Mouse (Mus musculus) skeletal muscle tissue, postnatal 0 days (tissue): Measurements from ENCODE around the gene Surf2. TPM values are rescaled to one million over a fixed set of nuclear protein-coding genes. Genes with fewer than 3 reads are reported as not detected.

Source experiments
- polyA plus RNA-seq: library from polyadenylated mRNA; unstranded; fragments of >200 nt; fragmentation: Nextera tagmentation; extraction: Ambion mirVana; gene quantifications from 2 replicates; pipeline ENCODE4 v1.2.1, GENCODE M21; 2015

Gene Surf2
- polyA plus RNA-seq, result 22.1 and 24.5 TPM in 2 replicates

GRCm38 (mm10) chr2:26915927-26916728 is at the start of gene Surf2, which contains the start of gene Surf1:
TSS of gene Surf2 (plus strand) at chr2:26916367.
TSS of gene Surf1 (minus strand) at chr2:26916530.

GRCm38 (mm10) chr2:26902467-26903220 is 13.5 kb upstream of the Surf2 start, which contains the start of gene Surf6:
TSS of gene Surf6 (minus strand) at chr2:26902879.

GRCm38 (mm10) chr2:26910124-26910993 is 5.8 kb upstream of the Surf2 start, which contains the start of the genes Med22 and Rpl7a:
TSS of gene Med22 (minus strand) at chr2:26910677.
TSS of gene Rpl7a (plus strand) at chr2:26910764.

GRCm38 (mm10) chr2:26933304-26934055 is 17.3 kb downstream of the Surf2 start, which contains the start of the genes Surf4 and Stkld1:
TSS of gene Surf4 (minus strand) at chr2:26933928.
TSS of gene Stkld1 (plus strand) at chr2:26934047.

GRCm38 (mm10) chr2:26963923-26964723 is 48.0 kb downstream of the Surf2 start, which contains the start of gene Rexo4:
TSS of gene Rexo4 (minus strand) at chr2:26964386.

Other genes starting within 250 kb of the Surf2 start
- gene Lcn4, start 245.1 kb upstream of the Surf2 start, polyA plus RNA-seq, result not detected in 2 replicates
- gene Abo, start 51.4 kb upstream of the Surf2 start, polyA plus RNA-seq, result not detected in 2 replicates
- gene Surf6, start 13.5 kb upstream of the Surf2 start, polyA plus RNA-seq, result 8.4 and 8.8 TPM in 2 replicates
- 27.8 and 30.7 TPM in 2 replicates for gene Med22, start 5.7 kb upstream of the Surf2 start, polyA plus RNA-seq
- 346 and 348 TPM in 2 replicates for gene Rpl7a, start 5.6 kb upstream of the Surf2 start, polyA plus RNA-seq
- 39.8 and 44.5 TPM in 2 replicates for gene Surf1, start 163 bp downstream of the Surf2 start, polyA plus RNA-seq
- gene Surf4, start 17.6 kb downstream of the Surf2 start, polyA plus RNA-seq, result 113 and 137 TPM in 2 replicates
- gene Stkld1, start 17.7 kb downstream of the Surf2 start, polyA plus RNA-seq, result 0.09 TPM in 1 of 2 replicates, not detected in the other
- gene Rexo4, start 48.0 kb downstream of the Surf2 start, polyA plus RNA-seq, result 16.3 and 18.7 TPM in 2 replicates
- gene Adamts13, start 57.0 kb downstream of the Surf2 start, polyA plus RNA-seq, result 0.12 TPM in 1 of 2 replicates, not detected in the other
- 27.7 and 32.4 TPM in 2 replicates for gene Cacfd1, start 93.6 kb downstream of the Surf2 start, polyA plus RNA-seq
- gene Slc2a6, start 111.6 kb downstream of the Surf2 start, polyA plus RNA-seq, result 0.54 and 0.56 TPM in 2 replicates
- 166 and 171 TPM in 2 replicates for gene Mymk, start 155.8 kb downstream of the Surf2 start, polyA plus RNA-seq
- gene Adamtsl2, start 163.0 kb downstream of the Surf2 start, polyA plus RNA-seq, result 2.2 and 2.6 TPM in 2 replicates
- gene Fam163b, start 226.1 kb downstream of the Surf2 start, polyA plus RNA-seq, result 0.15 and 0.18 TPM in 2 replicates
- gene Dbh, start 248.9 kb downstream of the Surf2 start, polyA plus RNA-seq, result 0.82 and 1.2 TPM in 2 replicates